Mouse (Mus musculus) intestine, postnatal 0 days (tissue): ENCODE results near the gene Lamtor1. TPM values are rescaled to one million over a fixed set of nuclear protein-coding genes. Genes with fewer than 3 reads are reported as not detected.
"Not testable (repeated sequence)": the region's sequence is repeated elsewhere in the genome, so short reads cannot be mapped to it uniquely, and the experiment has no call there.

Experiments
- ATAC-seq: fragments of 200-750 bp; cut with Nextera tagmentation; 2 replicates; pipeline ENCODE4 v1.8.0; 2017; ENCODE audit warnings: mild to moderate bottlenecking, moderate TSS enrichment, moderate library complexity
- H3K27ac ChIP-seq: fragments of 300-500 bp; sonication (generic); 2 replicates; pipeline ENCODE4 v1.5.1; 2014; ENCODE audit warnings: mild to moderate bottlenecking, low read depth, low read length, moderate library complexity
- H3K27me3 ChIP-seq: fragments of 300-500 bp; sonication (generic); replicated peaks from 2 replicates; pipeline ENCODE4 v1.6.1; 2014; ENCODE audit warnings: low read length, mixed read lengths; ENCODE audit not compliant: control insufficient read depth, insufficient read depth
- H3K36me3 ChIP-seq: fragments of 300-500 bp; sonication (generic); 2 replicates; pipeline ENCODE4 v1.6.1; 2014; ENCODE audit warnings: mild to moderate bottlenecking, moderate library complexity; ENCODE audit not compliant: control insufficient read depth, insufficient read depth
- H3K4me1 ChIP-seq: fragments of 300-500 bp; sonication (generic); replicated peaks from 2 replicates; pipeline ENCODE4 v1.6.1; 2014; ENCODE audit warnings: antibody characterized with exemption, low read length, mixed read lengths; ENCODE audit not compliant: control insufficient read depth, insufficient read depth
- H3K4me2 ChIP-seq: fragments of 300-500 bp; sonication (generic); replicated peaks from 2 replicates; pipeline ENCODE4 v1.6.1; 2014; ENCODE audit warnings: low read depth, mild to moderate bottlenecking, moderate library complexity
- H3K4me3 ChIP-seq: fragments of 300-500 bp; sonication (generic); 2 replicates; pipeline ENCODE4 v1.5.1; 2014; ENCODE audit warnings: low read depth, low read length
- H3K9ac ChIP-seq: fragments of 300-500 bp; sonication (generic); 2 replicates; pipeline ENCODE4 v1.6.1; 2014; ENCODE audit warnings: mild to moderate bottlenecking, low read depth, low read length
- H3K9me3 ChIP-seq: fragments of 300-500 bp; sonication (generic); 2 replicates; pipeline ENCODE4 v1.6.1; 2016; ENCODE audit warnings: mixed run types; ENCODE audit not compliant: control insufficient read depth
- CTCF ChIP-seq: sonication (generic); IDR thresholded peaks from 2 replicates; pipeline ENCODE4 v1.5.1; 2016; ENCODE audit warnings: low read depth, mild to moderate bottlenecking, control low read depth, antibody characterized with exemption, moderate library complexity
- WGBS: fragments of 180-500 bp; shearing (Covaris S2); extraction: QIAGEN DNeasy Blood & Tissue Kit; methylation state at CpG from one replicate; pipeline ENCODE4 v1.1.7; 2014; 5-methylcytosine and 5-hydroxymethylcytosine counted together
- polyA plus RNA-seq: library from polyadenylated mRNA; unstranded; fragments of >200 nt; fragmentation: Nextera tagmentation; extraction: Ambion mirVana; gene quantifications from 2 replicates; pipeline ENCODE4 v1.2.1, GENCODE M21; 2015

Gene Lamtor1
- polyA plus RNA-seq, 1 experiment from 2014 or later: 179 TPM

DNA sequence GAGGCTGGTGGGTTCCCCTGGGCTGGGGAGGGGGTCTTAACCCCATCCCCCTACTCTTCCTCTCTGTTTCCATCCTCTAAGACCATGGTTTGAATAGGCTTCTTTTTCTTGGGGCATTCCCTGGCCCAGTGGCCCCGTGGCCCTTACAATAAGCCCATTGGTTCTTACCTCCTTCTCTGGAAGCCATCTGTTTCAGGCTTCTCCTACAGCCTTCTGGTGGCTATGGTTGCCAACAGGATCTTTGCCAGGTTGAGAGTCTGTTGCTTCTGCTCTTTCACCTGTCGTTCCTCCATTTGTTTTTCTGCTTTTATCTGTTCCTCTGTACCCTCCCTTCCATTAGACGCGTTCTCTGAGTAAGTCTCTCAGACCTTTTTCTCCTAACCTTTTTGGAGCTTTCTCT is 31.9 kb downstream of the Lamtor1 start:
- Histone ChIP-seq H3K4me3 (no peak overlapping the region), H3K27ac (no peak overlapping the region), H3K9me3 (no peaks in the 10 kb centered on the region), H3K27me3 (no peaks in the 10 kb centered on the region), H3K9ac (no peak overlapping the region), H3K36me3 (no peaks in the 10 kb centered on the region), H3K4me1 (no peaks in the 10 kb centered on the region), H3K4me2 (no peak overlapping the region)
- no peak for TF ChIP-seq CTCF
- 90% methylated on average over 4 of the region's 4 CpGs for WGBS
- no peak for ATAC-seq

GRCm38 (mm10) chr7:101938348-101938747 is 32.6 kb downstream of the Lamtor1 start:
- Histone ChIP-seq H3K4me3 (no peak overlapping the region), H3K36me3 (no peaks in the 10 kb centered on the region), H3K9ac (no peak overlapping the region), H3K27me3 (no peaks in the 10 kb centered on the region), H3K9me3 (no peaks in the 10 kb centered on the region), H3K27ac (no peak overlapping the region), H3K4me2 (no peak overlapping the region), H3K4me1 (no peaks in the 10 kb centered on the region)
- TF ChIP-seq CTCF: no peak
- ATAC-seq: no peak
- 82% methylated on average over 2 of the region's 2 CpGs for WGBS

GRCm38 (mm10) chr7:101939758-101940157 is 34.1 kb downstream of the Lamtor1 start:
- H3K9me3 ChIP-seq: no peaks in the 10 kb centered on the region
- no peak for TF ChIP-seq CTCF
- no peak overlapping the region for H3K9ac ChIP-seq
- H3K27me3 ChIP-seq: no peaks in the 10 kb centered on the region
- 0 out of 2 replicates have a peak, but pooled peaks have one; percentile 43 for ATAC-seq
- no peak overlapping the region for H3K4me3 ChIP-seq
- H3K4me1 ChIP-seq: no peaks in the 10 kb centered on the region
- 72% methylated on average over 4 of the region's 4 CpGs for WGBS
- no peak overlapping the region for H3K4me2 ChIP-seq
- H3K36me3 ChIP-seq: no peaks in the 10 kb centered on the region
- H3K27ac ChIP-seq: no peak overlapping the region; the same call in 1 of the 2 replicates

GRCm38 (mm10) chr7:101949008-101949407 is 43.3 kb downstream of the Lamtor1 start:
- H3K4me2 ChIP-seq, H3K4me3 ChIP-seq, H3K4me1 ChIP-seq, ATAC-seq, H3K36me3 ChIP-seq, H3K27ac ChIP-seq, H3K9ac ChIP-seq, H3K9me3 ChIP-seq, H3K27me3 ChIP-seq: not testable (repeated sequence)
- WGBS: 89% methylated on average over 5 of the region's 5 CpGs

- no peak overlapping the region for H3K9ac ChIP-seq
- ATAC-seq: no peak
- no peak overlapping the region for H3K4me3 ChIP-seq
- no peak overlapping the region for H3K4me2 ChIP-seq
- H3K36me3 ChIP-seq: no peaks in the 10 kb centered on the region
- no peaks in the 10 kb centered on the region for H3K27me3 ChIP-seq
- no peak for TF ChIP-seq CTCF
- no peaks in the 10 kb centered on the region for H3K9me3 ChIP-seq
- H3K4me1 ChIP-seq: no peaks in the 10 kb centered on the region
- 66% methylated on average over 1 of the region's 1 CpGs for WGBS
- H3K27ac ChIP-seq: no peak overlapping the region
Observed at GRCm38 (mm10) chr7:101951648-101952047, 45.9 kb downstream of the Lamtor1 start.

GRCm38 (mm10) chr7:101952098-101952497 is 46.4 kb downstream of the Lamtor1 start:
- Histone ChIP-seq H3K4me2 (no peak overlapping the region), H3K9me3 (no peaks in the 10 kb centered on the region), H3K27me3 (no peaks in the 10 kb centered on the region), H3K27ac (no peak overlapping the region), H3K36me3 (no peaks in the 10 kb centered on the region), H3K4me3 (no peak overlapping the region), H3K9ac (no peak overlapping the region), H3K4me1 (no peaks in the 10 kb centered on the region)
- no peak for ATAC-seq
- no peak for TF ChIP-seq CTCF
- 47% methylated on average over 2 of the region's 2 CpGs for WGBS

- Histone ChIP-seq H3K4me1 (no peaks in the 10 kb centered on the region), H3K27ac (no peak overlapping the region), H3K9ac (no peak overlapping the region), H3K4me3 (no peak overlapping the region), H3K4me2 (no peak overlapping the region), H3K27me3 (no peaks in the 10 kb centered on the region), H3K9me3 (no peaks in the 10 kb centered on the region), H3K36me3 (no peaks in the 10 kb centered on the region)
- 94% methylated on average over 2 of the region's 2 CpGs for WGBS
- TF ChIP-seq CTCF: no peak
- no peak for ATAC-seq
Observed at GRCm38 (mm10) chr7:101954163-101954562, 48.5 kb downstream of the Lamtor1 start.
